Mouse (Mus musculus) NIH3T3 (cell line): ENCODE measurements at regions not wholly inside any gene's neighbourhood (a gene's known extent, or its start where the extent isn't known, plus 50 kb on each side); places are given as distances from the start of the nearest gene placed in this dataset.

Source experiments
- DNase-seq: peaks from one replicate; pipeline ENCODE4 v3.0.0-alpha.2; 2012; ENCODE audit warnings: low read depth

DNA sequence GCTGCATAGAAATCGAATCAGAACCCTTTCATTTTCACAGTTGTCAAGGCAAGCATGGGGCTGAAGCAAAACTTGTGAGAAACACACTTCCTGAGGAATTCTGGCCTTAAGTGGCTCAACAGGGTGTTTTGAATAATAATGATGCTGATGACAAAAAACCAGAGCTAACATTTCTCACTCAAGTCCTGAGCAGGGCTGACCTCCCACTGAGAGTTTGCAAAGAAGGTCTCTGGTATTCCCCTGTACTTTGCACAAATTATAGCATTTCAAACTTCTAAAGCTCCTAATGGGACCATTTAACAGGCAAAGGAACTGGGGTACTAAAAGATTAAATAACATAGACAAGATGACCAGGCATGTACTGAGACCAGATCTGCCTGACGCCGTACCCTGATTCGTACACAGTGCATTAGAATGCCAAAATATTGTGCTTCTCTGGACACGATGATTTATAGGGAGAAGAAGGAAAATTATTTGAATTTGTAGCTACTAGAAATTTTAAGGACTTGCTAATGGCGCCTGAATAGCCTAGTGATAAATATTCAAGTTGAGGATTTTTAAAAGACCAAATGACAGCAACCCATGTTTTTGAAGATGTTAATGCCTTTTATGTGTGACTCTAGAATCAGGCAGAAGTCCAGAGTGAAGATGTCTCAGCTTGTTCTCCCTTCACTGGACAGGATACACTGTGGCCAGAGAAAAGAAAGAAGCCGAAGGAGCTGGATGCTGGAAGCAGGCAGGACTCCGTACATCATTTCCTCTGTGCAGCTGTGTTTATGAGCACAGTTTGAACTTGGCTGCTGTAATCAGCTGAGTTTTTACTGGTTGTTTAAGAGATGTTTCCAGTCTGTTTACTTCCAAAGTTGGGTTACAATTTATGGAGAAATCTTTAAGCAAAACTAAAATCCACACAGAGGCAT, 1056.7 kb downstream of the Fam19a2 start:
- DNase-seq = no peak

DNA sequence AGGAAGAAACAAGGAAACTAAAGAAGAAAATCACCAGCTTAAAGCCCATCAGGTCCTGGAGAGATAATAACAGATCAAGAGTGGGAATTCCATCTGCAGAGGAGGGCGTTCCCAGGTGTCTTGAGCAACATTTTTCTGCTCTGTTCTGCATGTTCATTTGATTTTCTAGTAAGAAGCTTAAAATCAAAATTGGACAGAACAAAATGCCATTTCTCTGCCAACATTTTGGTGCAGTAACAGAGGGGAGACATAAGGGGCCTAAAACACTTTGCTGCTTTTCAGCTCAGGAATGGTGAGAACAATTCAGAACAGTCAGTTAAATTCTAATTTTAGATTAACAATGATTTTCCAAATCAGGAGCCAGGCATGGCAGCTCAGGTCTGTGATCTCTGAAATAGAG, 1056.8 kb downstream of the Slc16a7 start:
- DNase-seq = no peak

DNA sequence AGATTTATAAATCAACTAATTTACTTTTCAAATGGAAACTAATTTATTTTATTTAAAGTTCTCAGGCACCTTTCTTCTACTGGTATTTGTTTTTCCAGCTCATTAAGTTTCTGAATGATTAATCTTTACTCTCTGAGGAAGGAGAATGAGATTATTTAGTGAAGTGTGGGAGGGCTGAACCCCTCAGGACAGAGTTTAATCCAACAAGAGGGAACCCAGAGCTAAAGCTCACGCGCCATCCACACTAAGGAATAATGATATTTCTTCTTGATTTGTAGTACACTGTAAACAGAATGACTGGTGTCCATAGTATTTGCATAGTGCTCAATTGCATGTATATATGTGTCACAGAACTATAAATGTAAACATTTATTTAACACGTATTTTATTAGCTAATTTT, 1050.3 kb downstream of the Slc16a7 start:
- DNase-seq = no peak

DNA sequence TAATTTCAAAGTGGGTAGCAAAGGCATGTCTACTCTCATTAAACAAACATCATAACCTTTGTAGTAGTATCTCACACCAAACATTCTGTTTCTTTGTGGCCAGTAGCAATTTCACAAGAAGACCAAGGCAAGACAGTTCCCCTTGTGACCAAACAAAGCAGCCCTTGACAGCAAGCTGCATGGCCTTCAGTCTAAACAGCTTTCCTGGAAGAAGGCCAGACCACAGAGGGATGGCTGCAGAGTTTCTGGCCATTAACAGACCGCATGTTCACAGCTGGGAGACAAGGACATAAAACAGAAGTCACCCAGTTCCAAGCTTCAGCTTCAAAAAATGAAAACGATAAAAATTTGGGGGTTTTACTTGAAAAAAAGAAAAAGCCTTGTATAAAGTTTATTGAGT, 1040.0 kb downstream of the Slc16a7 start:
- DNase-seq = no peak

DNA sequence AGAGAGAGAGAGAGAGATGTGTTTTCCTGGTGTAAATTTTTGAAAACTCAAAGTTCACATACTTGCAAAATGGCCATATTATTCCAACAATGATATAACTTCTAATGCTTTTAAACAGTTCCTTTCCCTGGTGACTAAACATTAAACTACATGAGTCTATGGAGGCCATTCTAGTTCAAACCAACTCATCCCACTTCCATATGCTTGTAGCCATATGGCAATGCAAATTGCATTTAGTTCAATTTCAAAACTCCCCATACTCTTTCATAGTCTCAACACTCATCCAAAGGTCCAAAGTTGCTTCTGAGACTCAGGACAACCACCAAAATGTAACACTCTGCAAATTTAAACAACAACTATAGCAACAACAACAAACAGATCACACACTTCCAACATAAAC, 1026.5 kb downstream of the Slc16a7 start:
- DNase-seq = no peak

DNA sequence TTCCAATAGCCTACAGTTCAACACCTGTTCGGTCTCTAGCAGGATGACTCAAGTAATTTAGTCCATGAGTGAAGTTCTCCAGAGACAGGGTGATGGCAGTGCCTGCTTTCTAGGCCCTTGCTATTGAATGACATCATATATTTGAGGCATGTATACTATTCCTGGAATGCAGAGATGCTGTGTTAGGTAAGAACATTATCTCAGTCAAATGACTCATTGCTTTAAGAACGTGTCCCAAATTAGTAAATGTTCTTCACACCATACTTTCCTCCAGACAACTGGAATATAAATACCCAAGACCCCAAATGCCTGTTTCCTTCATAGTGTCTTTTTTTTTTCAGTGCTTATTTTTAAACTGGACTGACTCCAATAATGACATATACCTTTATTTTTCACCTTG, 1018.3 kb downstream of the Slc16a7 start:
- no peak for DNase-seq

DNA sequence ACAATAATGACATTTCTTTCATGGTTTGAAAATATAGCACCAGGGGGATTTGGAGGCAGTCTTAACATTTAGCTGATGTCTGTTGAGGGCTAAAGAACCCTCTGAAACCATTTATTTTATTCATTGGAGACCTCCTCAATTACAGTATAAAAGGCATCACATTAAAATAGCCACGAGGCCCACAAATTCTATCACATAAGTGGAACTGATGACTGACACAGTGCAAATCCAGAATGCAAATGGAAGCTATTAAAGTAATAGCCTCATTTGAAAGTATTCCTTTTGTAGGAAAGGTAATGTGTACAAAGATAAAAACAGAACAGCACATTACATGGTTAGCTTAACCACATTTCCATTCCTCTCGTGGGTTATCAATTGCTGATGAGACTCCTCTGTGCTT, 986.6 kb downstream of the Slc16a7 start:
- DNase-seq = no peak

DNA sequence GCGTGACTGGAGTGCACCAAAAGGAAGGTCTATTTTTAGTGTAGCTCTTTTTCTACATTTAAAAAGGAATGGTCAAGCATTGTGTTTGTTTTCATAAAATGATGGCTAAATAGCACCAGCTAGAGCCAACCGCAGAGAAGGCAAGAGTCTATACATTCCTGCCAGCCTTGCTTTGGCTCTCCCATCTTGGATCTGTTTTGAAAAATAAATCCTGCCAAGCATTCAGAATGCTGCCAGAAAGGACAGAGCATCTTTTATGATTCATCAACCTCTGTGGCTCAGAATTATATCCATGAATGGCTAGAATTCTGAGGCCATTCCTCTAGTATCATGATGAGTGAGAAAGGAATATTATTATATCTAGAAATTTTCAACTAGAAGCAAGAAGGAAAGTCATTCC, 979.6 kb downstream of the Slc16a7 start:
- DNase-seq = no peak

DNA sequence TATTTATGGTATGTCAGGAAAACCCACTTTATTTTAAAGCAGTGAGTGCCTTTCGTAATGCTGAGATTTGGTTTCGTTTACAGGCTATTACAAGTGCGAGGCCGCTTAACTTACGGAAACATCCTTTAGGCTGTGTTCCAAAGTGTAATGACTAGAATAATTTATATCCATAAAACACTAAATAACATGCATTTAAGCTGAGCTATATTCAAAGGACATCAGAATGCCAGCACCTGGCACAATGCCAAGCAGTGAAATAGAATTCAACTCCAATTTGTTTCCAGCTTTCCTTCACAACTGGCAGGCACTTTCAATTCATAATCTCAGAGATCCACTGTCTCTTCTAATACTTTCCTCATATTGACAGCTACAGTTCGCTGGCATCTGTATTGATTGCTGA, 972.7 kb downstream of the Slc16a7 start:
- peak; percentile 7 for DNase-seq

DNA sequence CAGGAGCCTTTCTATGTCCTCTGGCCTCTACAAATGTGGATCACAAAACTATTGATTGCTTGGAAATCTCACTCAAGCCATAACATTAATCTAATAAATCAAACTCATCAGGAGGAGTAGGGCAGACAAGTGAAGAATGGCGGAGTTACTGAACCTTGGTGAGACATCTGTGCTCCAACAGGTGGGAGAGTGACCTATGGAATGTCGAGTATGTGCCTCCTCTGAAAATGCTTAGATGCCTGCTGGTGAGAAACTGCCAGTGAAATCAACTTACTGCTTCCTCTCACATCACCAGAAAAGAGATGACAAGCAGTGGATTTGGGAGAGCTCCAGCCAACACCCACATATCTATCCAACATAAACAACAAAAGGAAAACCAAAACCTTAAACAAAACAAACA, 965.8 kb downstream of the Slc16a7 start:
- no peak for DNase-seq
